Mouse (Mus musculus) kidney, embryonic 16.5 days (tissue): ENCODE data around the gene Gmppb. TPM values are rescaled to one million over a fixed set of nuclear protein-coding genes. Genes with fewer than 3 reads are reported as not detected.

ENCODE experiments used
- ATAC-seq: fragments of 200-750 bp; cut with Nextera tagmentation; 2 replicates; pipeline ENCODE4 v1.8.0; 2017; ENCODE audit warnings: moderate TSS enrichment; ENCODE audit not compliant: low FRiP score, low TSS enrichment
- H3K27ac ChIP-seq: fragments of 300-500 bp; sonication (generic); 2 replicates; pipeline ENCODE4 v1.5.1; 2014; ENCODE audit warnings: low read length
- H3K27me3 ChIP-seq: fragments of 300-500 bp; sonication (generic); 2 replicates; pipeline ENCODE4 v1.6.1; 2014; ENCODE audit warnings: low read length, control low read depth, mixed read lengths; ENCODE audit not compliant: insufficient read depth
- H3K36me3 ChIP-seq: fragments of 300-500 bp; sonication (generic); 2 replicates; pipeline ENCODE4 v1.6.1; 2014; ENCODE audit warnings: low read length, control low read depth, mixed read lengths; ENCODE audit not compliant: insufficient read depth
- H3K4me1 ChIP-seq: fragments of 300-500 bp; sonication (generic); 2 replicates; pipeline ENCODE4 v1.6.1; 2014; ENCODE audit warnings: low read length, control low read depth, mixed read lengths; ENCODE audit not compliant: insufficient read depth
- H3K4me2 ChIP-seq: fragments of 300-500 bp; sonication (generic); replicated peaks from 2 replicates; pipeline ENCODE4 v1.6.1; 2014; ENCODE audit warnings: low read depth, low read length
- H3K4me3 ChIP-seq: fragments of 300-500 bp; sonication (generic); 2 replicates; pipeline ENCODE4 v1.5.1; 2014; ENCODE audit warnings: mild to moderate bottlenecking, low read length
- H3K9ac ChIP-seq: fragments of 300-500 bp; sonication (generic); replicated peaks from 2 replicates; pipeline ENCODE4 v1.6.1; 2014; ENCODE audit warnings: low read length
- H3K9me3 ChIP-seq: fragments of 300-500 bp; sonication (generic); 2 replicates; pipeline ENCODE4 v1.6.1; 2016; ENCODE audit warnings: low read length, control low read depth
- WGBS: fragments of 180-500 bp; shearing (Covaris S2); extraction: QIAGEN DNeasy Blood & Tissue Kit; methylation state at CpG from one replicate; pipeline ENCODE4 v1.1.7; 2014; 5-methylcytosine and 5-hydroxymethylcytosine counted together
- polyA plus RNA-seq: library from polyadenylated mRNA; unstranded; fragments of >200 nt; fragmentation: Nextera tagmentation; extraction: Ambion mirVana; gene quantifications from 2 replicates; pipeline ENCODE4 v1.2.1, GENCODE M21; 2015

The Gmppb gene
- polyA plus RNA-seq, 1 experiment from 2014 or later = 32.4 TPM

DNA sequence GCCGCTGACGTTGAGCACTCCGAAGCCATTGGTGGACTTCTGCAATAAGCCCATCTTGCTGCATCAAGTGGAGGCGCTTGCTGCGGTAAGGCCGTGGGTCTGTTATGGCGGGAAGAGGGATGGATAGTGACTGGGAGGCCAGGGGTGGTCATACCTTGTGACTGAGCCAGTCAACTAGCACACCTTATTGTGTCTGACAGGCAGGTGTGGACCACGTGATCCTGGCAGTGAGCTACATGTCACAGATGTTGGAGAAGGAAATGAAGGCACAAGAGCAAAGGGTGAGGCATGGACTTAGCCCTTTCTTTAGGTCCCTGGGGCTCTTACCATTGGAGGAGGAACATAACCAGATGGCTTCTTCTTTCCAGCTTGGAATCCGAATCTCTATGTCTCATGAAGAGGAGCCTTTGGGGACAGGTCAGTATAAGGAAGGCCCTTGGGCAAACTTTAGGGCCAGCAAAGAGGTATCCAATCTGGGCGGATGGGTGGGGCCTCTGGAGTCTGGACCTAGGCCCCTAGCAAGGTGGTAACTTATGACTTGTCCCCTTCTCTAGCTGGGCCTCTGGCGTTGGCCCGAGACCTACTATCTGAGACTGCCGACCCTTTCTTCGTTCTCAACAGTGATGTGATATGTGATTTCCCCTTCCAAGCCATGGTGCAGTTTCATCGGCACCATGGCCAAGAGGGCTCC is 664 bp downstream of the Gmppb start:
- WGBS = 39% methylated on average over 15 of the region's 15 CpGs
- no peak for ATAC-seq
- Histone ChIP-seq H3K9ac (peak overlapping the region; percentile 81), H3K4me2 (peak overlapping the region; percentile 90), H3K27me3 (no peaks in the 10 kb centered on the region), H3K36me3 (peaks cover 46% of the 10 kb centered on the region), H3K27ac (peak overlapping the region; percentile 72), H3K9me3 (no peaks in the 10 kb centered on the region), H3K4me1 (peaks cover 27% of the 10 kb centered on the region), H3K4me3 (peak overlapping the region; percentile 89)

DNA sequence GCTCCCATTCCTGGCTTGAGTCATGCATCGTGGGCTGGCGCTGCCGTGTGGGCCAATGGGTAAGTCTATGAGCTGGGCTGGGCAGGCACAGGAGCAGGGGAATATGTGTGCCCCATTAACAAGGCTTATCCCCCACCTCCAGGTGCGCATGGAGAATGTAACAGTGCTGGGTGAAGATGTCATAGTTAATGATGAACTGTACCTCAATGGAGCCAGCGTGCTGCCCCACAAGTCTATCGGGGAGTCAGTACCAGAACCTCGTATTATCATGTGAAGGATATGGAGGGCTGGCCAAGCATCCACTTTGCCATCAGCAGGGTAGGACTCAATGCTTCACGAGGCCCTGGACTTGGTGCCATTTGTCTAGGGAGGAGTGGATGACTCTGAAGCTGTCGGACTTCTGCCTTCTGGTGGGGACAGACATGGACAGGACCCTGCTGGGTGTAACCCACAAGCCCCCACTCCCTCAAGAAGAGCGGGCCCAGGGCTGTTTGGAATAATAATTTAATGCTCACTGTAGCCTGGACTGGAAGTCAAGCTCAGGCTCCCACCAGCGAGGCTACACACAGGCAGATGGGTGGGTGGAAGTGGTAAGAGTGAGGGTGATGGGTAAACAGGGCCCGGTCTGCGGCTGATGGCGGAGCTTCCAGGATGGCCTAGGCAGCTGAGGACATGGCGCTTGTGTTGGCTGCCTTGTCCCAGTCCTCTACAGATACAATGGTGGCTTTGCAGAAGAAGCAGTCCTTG is 2.3 kb downstream of the Gmppb start:
- 92% methylated on average over 15 of the region's 15 CpGs for WGBS
- ATAC-seq = no peak
- Histone ChIP-seq H3K27ac (no peak overlapping the region), H3K4me3 (no peak overlapping the region), H3K4me1 (peaks cover 27% of the 10 kb centered on the region), H3K9me3 (no peaks in the 10 kb centered on the region), H3K27me3 (no peaks in the 10 kb centered on the region), H3K36me3 (peaks cover 48% of the 10 kb centered on the region), H3K4me2 (no peak overlapping the region), H3K9ac (no peak overlapping the region)

DNA sequence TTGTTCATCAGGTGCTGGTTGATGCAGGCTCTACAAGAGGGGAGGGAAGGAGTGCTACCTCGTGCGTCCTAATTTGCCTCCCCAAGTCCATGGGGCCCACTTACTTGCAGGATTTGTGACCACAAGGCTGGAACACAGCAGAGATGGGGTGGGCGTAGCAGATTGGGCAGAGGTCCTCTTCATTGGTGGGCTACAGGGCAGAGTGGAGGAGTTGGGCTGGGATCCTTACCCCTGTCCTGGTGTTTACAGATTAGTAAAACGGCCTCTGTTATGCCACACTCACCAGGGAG is 2.8 kb downstream of the Gmppb start:
- Histone ChIP-seq H3K4me3 (no peak overlapping the region), H3K4me2 (no peak overlapping the region), H3K4me1 (peaks cover 27% of the 10 kb centered on the region), H3K27ac (no peak overlapping the region), H3K9ac (no peak overlapping the region), H3K9me3 (no peaks in the 10 kb centered on the region), H3K36me3 (peaks cover 48% of the 10 kb centered on the region), H3K27me3 (no peaks in the 10 kb centered on the region)
- 83% methylated on average over 4 of the region's 4 CpGs for WGBS
- ATAC-seq = no peak

DNA sequence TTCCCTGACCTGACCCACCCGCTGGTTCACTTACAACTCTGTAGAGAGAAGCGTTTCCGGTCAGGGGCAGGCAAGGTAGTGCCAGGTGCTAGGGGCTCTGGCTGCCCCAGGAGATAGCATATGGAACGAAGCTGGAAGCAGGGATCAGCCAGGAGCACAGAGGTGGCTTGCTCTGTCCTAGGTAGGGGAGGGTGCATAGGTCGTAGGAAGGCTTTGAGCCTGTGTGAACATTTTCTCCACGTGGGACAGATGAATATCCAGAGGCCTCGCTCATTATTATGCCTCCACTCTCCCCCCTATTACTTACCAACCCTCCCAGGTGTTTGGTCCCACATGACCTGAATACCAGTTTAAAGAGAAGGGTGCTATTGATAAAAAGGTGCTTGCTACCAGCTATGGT is 3.4 kb downstream of the Gmppb start:
- H3K4me1 ChIP-seq = peaks cover 27% of the 10 kb centered on the region
- no peaks in the 10 kb centered on the region for H3K9me3 ChIP-seq
- WGBS = 75% methylated on average over 7 of the region's 7 CpGs
- no peak for ATAC-seq
- H3K9ac ChIP-seq = no peak overlapping the region
- no peak overlapping the region for H3K4me3 ChIP-seq
- peaks cover 49% of the 10 kb centered on the region for H3K36me3 ChIP-seq
- no peak overlapping the region for H3K4me2 ChIP-seq
- no peaks in the 10 kb centered on the region for H3K27me3 ChIP-seq
- no peak overlapping the region for H3K27ac ChIP-seq

DNA sequence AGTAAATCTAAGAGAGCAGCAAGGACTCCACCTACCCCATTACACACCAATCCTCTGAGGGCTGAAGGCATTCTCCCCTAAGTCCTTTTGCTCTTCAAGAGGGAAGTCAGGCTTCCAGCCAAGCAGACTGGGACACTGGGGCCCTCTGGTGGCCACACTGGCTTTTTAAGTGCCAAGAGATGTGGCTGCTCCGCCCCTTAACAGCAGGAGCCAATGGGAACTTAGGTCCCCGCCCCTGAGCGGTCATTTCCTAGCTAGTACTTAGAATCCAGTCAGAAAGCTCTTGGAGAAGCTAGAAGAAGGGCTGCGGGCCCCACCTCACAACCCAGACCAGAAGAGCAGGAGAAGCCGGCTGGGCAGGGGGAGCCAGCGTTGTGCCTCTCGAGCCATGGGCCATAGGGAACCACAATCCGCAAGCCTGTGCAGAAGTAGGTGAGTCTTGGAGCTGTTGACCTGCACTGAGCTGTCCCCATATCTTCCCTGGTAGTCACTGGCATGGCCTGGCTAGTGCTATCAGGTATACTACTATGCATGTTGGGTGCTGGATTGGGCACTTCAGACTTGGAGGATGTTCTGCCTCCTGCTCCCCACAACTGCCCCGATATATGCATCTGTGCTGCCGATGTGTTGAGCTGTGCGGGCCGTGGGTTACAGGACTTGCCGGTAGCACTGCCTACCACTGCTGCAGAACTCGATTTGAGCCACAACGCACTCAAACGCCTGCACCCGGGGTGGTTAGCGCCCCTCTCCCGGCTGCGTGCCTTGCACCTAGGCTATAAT is 4.0 kb downstream of the Gmppb start, which contains the start of gene Amigo3:
Amigo3 (plus strand) TSS at position 275 of the 780 bp plus-strand sequence.
- 55% methylated on average over 20 of the region's 20 CpGs for WGBS
- H3K36me3 ChIP-seq = peaks cover 55% of the 10 kb centered on the region
- peak; percentile 55 for ATAC-seq
- peak within 1 kb of the TSS; percentile 45 for H3K4me2 ChIP-seq
- H3K4me3 ChIP-seq = peak within 1 kb of the TSS; percentile 17
- H3K4me1 ChIP-seq = peaks cover 21% of the 10 kb centered on the region
- no peaks in the 10 kb centered on the region for H3K9me3 ChIP-seq
- no peak within 1 kb of the TSS for H3K27ac ChIP-seq
- no peaks in the 10 kb centered on the region for H3K27me3 ChIP-seq
- H3K9ac ChIP-seq = peak within 1 kb of the TSS; percentile 46

DNA sequence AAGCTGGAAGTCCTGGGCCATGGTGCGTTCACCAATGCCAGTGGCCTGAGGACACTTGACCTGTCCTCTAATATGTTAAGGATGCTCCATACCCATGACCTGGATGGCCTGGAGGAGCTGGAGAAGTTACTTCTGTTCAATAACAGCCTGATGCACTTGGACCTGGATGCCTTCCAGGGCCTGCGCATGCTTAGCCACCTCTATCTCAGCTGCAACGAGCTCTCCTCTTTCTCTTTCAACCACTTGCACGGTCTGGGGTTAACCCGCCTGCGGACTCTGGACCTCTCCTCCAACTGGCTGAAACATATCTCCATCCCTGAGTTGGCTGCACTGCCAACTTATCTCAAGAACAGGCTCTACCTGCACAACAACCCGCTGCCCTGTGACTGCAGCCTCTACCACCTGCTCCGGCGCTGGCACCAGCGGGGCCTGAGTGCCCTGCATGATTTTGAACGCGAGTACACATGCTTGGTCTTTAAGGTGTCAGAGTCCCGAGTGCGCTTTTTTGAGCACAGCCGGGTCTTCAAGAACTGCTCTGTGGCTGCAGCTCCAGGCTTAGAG is 4.7 kb downstream of the Gmppb start:
- Histone ChIP-seq H3K9me3 (no peaks in the 10 kb centered on the region), H3K4me2 (no peak overlapping the region), H3K27ac (no peak overlapping the region), H3K27me3 (no peaks in the 10 kb centered on the region), H3K4me1 (peaks cover 16% of the 10 kb centered on the region), H3K4me3 (no peak overlapping the region; the same call in 1 of the 2 replicates), H3K36me3 (peaks cover 62% of the 10 kb centered on the region), H3K9ac (no peak overlapping the region)
- ATAC-seq = no peak
- 92% methylated on average over 15 of the region's 15 CpGs for WGBS

DNA sequence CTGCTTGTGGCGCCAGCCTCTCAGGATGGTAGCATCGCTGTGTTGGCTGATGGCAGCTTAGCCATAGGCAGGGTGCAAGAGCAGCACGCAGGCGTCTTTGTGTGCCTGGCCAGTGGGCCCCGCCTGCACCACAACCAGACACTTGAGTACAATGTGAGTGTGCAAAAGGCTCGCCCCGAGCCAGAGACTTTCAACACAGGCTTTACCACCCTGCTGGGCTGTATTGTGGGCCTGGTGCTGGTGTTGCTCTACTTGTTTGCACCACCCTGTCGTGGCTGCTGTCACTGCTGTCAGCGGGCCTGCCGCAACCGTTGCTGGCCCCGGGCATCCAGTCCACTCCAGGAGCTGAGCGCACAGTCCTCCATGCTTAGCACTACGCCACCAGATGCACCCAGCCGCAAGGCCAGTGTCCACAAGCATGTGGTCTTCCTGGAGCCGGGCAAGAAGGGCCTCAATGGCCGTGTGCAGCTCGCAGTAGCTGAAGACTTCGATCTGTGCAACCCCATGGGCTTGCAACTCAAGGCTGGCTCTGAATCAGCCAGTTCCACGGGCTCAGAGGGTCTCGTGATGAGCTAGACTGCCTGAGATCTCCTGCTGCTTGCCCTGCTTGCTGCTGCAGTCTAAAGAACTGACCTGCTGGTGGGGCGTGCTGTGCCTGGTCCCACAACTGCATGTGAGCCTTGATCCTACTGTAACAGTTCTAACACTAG is 5.4 kb downstream of the Gmppb start:
- H3K9me3 ChIP-seq = no peaks in the 10 kb centered on the region
- H3K4me1 ChIP-seq = peaks cover 15% of the 10 kb centered on the region
- no peaks in the 10 kb centered on the region for H3K27me3 ChIP-seq
- no peak for ATAC-seq
- H3K27ac ChIP-seq = no peak overlapping the region
- H3K4me2 ChIP-seq = no peak overlapping the region
- H3K36me3 ChIP-seq = peaks cover 68% of the 10 kb centered on the region
- no peak overlapping the region for H3K9ac ChIP-seq
- H3K4me3 ChIP-seq = no peak overlapping the region
- 90% methylated on average over 22 of the region's 22 CpGs for WGBS

DNA sequence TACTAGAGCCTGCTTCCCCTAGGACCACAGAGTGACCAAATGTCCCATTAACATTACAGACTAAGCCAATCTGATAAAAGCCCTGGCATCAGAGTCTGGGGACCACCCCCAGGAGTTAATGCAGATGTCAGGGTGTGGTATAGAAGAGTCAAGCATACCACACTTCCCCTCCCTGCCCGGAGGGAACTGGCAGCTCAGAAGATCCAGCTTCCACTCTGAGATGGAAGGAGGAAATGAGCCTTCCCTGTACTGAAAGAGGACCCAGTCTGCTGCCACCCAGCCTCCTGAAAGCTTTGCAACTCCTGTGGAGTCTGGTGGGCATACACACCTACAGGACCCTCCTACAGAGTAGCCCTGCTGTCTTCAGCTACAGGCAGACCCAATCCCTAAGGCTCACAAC is 6.0 kb downstream of the Gmppb start:
- Histone ChIP-seq H3K36me3 (peaks cover 71% of the 10 kb centered on the region), H3K4me1 (peaks cover 10% of the 10 kb centered on the region), H3K27ac (no peak overlapping the region), H3K4me2 (no peak overlapping the region), H3K4me3 (no peak overlapping the region), H3K9me3 (no peaks in the 10 kb centered on the region), H3K9ac (no peak overlapping the region), H3K27me3 (no peaks in the 10 kb centered on the region)
- ATAC-seq = no peak
- 72% methylated on average over 1 of the region's 1 CpGs for WGBS

DNA sequence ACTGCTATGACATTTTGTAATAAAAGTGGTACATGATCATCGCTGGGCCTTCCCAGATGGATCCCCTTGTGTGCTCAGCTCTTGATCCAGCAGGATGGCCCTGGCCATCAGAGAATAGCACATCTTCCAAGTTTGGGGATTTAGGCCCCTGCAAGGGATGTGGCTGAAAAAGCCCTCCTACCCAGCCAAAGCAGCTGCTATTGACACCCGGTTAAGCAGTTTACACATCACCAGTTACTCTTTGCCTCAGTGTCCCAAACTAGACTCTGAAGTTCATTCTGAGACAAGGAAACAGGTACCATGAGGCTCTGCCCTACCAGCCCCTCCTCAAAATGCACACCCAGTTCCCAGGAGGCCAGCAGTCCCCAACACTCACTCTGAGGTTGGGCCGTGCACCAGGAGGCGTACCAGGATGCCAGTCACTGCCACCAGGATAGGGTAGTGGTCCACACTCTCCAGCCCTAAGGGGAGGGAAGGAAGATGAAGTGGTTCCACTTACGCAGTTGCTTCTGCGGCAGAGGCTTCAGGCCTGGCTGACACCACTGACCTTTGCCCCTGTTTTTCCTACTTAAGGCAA is 6.7 kb downstream of the Gmppb start:
- WGBS = 91% methylated on average over 6 of the region's 6 CpGs
- no peak overlapping the region for H3K9ac ChIP-seq
- no peak for ATAC-seq
- H3K4me2 ChIP-seq = no peak overlapping the region
- no peaks in the 10 kb centered on the region for H3K27me3 ChIP-seq
- no peak overlapping the region for H3K4me3 ChIP-seq
- H3K27ac ChIP-seq = no peak overlapping the region
- H3K36me3 ChIP-seq = peaks cover 69% of the 10 kb centered on the region
- H3K4me1 ChIP-seq = peaks cover 4% of the 10 kb centered on the region
- H3K9me3 ChIP-seq = no peaks in the 10 kb centered on the region
